Mouse (Mus musculus): ENCODE results near the gene Gm10645.

The Gm10645 gene

DNA sequence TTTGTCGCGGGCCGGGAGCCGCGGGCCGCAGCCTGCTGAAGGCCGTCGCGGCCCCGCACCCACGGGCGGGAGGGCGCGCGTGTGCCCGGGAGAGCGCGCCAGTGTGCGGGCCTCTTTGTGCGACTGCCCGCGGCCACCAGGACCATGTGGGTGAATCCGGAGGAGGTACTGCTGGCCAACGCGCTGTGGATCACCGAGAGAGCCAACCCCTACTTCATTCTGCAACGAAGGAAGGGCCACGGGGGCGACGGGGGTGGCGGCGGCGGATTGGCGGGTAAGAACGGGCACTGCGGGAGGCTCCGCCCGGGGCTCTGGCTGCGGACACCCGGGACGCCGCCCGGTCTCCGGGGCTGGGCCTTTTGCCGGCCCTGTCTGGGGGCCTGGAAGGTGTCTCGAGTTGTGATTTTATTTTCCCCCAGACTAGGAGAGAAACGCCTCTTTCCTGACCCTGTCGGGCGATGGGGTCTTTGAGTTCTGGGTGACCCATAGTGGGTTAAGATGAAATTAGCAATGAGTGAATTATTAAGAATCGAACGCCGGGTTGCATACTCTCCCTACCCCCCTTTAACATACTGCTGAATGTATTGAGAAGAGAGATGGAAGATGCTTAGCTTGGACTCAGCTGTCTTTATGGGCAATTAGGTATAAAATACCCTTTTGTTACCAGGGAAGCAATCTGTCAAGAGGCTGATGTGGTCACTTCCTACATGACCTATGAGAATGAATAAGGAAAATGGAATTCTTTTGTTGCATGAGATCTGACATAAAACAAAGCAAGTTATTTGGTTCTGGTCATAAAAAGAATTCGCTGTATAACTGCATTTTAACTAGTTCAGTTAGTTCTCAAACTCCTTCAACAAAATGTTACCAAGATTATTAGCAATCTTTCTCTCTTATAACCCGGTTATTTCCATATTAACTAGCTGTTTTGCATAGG, at the start of gene Gm10645:
Gene Gm10645 (minus strand): TSS at position 240 of the 937 bp plus-strand sequence.
- peak; percentile 60 for DNase-seq (ENCODE audit: low spot score)

DNA sequence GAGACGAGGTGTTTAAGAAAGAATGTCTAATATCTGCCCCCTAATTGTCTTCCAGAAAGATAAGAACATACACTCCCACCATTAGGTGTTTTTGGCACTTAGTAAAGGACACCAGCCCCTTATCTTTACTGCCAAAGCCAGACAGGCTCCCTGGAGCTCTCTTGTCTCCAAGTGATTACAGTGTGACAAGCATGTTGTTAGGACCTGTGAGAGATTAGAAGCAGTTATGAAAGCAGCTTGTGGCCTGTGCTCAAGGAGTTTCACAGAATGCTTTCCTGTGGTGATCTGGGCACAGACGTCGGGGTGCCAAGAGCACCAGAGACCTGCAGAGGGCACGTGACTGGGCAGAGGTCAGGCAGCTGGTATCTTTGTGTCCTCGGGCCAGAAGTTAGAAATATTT, 49.1 kb upstream of the Gm10645 start:
- no peak for DNase-seq (ENCODE audit: low spot score)

DNA sequence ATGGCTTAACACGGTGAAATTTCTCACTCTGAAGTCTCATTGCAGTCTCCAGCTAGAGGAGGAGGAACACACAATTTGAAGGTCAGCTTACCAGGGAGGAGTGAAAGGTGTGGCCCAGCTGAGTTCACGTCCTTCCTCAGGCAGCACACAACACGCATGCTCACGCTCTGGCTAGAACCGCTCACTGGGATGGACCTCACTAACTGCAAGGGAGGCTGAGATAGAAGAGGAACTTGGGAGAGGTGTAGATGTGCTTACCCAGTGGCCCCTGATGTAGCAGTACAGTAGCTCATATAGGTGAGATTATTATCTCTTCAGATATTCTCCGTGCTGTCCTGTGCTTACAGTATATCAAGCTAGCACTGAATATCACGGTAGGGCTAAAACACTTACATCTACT, 44.7 kb upstream of the Gm10645 start:
- no peak for DNase-seq (ENCODE audit: low spot score)

DNA sequence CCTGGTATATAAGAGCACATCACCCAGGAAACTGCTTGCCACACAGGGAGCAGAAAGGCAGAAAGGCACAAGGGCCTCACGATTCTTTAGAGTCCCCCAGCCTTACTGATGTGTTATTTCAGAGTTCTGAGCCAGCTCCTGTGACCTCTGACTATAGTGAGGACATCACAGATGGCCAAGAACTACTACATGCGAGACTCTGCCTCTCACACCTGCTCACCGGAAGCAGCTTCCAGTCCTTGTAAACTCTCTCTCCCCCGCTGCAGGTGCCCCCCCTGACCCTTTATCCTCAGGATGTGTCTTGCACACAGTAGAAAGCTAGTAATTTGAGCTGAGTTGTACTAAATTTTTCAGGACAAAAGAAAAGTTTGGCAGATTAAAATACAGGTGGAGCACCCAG, 43.6 kb upstream of the Gm10645 start:
- no peak for DNase-seq (ENCODE audit: low spot score)

DNA sequence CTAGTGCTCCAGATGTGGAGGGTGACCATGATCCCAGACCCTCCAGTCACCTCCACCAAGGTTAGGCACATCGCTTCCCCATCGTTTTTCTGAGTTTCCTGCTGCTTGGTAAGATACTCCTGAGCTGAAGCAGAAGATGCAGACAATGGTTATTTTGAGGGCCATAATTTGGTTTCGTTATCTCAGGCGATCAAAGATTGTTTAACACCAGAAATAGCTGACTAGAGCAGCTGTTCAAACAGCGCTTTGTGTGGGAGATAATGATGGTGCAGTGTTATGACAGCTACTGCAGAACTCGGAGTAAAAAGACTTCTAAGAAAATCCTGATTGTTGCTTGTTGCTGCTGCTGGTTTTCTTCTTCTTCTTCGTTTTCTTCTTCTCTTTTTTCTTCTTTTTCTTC, 39.9 kb upstream of the Gm10645 start:
- DNase-seq (ENCODE audit: low spot score), result no peak

DNA sequence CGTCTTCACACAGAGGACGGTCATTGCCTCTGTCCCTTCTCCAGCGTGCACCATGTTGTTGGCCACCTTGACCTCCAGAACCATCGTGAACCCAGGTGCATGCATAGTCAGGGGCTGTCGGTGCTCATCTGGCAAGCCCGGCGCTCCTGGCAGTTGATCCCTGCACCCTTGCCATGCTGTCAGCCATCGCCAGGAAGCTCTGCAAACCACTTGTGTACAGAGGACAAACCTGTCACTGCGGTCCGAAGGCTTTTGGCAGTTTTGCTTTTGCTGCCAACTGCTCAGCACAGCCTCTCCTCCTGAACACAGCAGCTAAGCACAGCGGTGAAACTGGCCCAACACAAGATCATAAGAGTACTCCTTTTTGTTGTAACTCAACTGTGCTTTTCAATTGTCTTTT, 37.0 kb upstream of the Gm10645 start:
- DNase-seq (ENCODE audit: low spot score), result no peak

DNA sequence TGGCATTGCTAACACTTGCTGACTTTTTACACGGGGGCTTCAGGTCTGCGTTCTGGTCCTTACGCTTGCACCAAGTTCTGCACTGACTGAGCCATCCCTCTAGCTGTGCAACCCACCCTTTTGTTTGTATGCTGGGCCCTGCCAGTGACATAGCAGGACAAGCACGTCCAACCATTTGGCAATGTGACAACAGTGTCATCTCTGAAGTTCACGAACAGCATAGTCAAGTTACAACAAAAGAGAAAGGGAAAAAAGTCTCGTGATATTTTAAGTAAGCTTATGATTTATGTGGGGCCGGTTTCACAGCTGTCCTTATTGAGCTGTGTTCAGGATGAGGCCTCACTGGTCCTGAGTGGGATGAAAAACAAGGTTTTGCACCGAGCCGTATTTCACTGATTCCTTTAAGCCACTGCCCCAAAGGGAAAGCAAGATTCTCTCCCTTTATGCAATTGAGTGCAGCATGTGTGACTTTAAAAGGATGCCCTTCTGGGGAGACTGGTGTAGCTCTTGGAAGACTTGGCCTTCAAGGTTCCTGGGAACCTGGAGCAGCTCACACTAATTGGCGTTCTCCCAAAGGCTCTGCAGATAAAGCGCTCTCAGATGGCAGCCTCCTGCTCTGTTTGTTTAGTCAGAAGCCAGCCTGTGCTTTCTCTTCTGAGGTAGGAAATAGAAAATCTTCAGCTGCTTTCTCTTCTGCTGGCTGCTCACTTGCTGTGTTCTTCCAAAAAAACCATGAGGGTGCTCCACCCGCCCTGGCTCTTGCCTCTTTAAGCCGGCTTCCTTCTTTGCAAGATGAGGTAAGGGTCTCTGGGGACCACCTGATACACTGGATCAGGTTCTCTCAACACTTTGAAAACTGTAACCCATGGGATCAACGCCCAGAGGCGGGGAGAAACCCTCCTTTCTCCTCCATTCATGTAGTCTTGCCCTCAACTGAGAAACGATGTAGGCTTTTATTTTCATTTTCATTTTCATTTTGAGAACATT, 34.5 kb upstream of the Gm10645 start:
- peak; percentile 64 for DNase-seq (ENCODE audit: low spot score)

DNA sequence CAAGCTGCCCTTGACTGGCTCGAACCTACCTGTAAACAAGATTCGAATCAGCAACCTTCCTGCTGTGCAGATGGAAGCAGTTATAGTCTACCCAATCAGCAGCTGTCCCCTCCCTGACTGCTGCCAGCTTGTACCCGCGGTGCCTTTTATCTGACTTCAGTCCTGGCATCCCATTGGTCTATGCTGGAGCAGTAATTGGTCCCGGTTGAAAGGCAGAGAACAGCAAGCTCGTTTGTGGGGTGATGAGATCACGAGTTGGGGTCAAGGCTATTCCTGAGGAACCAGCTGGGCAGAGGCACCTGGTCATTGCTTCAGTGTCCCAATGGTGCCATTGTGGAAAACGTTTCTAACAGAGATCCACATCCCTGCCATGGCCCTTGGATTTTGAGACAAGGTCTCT, 33.7 kb upstream of the Gm10645 start:
- no peak for DNase-seq (ENCODE audit: low spot score)

DNA sequence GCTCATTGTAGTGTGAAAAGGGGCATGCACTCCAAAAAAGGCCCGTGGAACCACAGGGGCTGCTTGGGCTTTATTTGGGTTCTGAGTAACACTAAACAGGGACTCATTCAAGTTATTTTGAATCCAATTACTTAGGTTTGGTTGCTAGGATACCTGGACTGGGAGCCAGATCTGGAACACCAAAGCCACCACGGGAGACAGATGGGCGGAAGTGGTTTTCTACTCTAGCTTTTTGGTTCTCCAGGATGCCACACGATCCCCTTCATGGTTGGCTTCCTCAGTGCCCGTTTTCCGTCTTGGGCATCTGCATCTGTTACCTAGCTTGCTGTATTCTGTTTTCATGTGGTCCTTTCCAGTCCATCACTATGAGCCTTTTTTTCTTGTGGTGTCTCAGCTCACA, 30.1 kb upstream of the Gm10645 start:
- no peak for DNase-seq (ENCODE audit: low spot score)

DNA sequence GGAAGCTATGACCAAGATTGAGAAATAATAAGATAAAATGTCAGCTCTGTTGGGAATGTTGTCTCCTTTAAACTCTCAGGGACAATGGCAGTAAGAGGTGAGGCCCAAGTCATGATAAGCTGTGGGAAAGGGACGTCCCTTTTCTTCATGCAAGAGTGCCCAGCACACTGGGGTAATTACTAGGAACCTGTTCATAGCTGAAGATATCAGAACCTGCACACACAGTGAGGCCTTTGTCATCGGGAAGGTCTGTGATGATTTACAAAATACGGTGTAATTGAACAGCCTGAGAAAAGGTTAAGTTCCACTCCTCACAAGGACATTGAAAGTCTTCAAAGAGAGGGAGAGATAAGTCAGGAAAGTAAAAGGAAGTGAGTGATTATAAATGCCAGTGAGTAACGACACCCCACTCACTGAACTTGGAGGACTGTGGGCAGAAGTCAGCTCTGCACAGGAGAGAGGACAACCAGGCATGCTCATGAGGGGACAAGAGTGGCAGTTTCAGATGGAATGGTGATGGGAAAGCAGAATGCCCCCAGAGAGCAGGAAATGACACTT, 23.6 kb upstream of the Gm10645 start:
- DNase-seq (ENCODE audit: low spot score), result no peak

DNA sequence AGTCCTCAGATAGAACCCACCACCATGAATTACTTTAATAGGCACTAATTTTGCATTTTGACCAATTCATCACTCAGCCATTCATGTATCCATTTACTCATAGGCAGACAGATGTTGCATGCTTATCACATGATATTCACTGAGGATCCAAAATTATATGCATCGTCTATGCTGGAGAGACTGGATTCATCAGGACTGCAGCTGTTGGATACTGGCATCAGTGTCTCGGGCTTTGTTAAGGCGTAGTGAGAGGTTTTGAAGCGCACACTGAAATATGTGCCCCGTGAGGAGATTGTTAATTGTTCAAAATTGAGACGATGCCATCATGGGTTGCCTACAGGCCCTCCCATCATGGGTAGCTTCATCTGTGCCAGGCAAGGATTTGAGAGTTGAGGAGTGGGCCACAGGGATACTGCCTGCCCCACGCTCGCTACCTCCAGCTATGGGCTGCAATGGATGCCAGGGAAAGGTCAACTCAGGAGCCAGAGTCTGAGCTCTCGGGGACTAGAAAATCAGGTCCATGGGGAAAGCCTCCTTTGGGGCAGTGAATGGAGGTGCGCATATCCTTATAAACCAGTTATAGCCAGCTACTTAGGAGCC, 21.5 kb upstream of the Gm10645 start:
- DNase-seq (ENCODE audit: low spot score), result no peak

DNA sequence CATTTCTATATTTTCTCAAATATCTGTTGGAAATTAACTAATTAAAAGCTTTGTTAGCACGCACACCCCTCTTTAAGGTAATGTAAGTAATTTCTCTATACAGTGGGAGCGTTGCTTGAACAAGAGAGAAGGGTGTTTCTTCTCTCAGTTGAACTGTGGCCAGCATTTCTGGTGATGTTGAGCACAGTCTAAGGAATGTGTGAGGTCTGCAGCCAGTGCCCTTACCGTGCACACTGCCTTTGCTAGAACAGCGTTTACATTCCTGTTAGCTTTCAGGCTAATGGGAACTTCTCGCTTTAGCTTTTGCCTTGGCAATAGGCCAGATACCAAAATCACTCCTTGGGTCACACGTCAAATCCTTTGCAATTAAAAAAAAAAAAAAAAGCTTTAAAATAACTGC, 20.4 kb upstream of the Gm10645 start:
- DNase-seq (ENCODE audit: low spot score), result peak; percentile 33

DNA sequence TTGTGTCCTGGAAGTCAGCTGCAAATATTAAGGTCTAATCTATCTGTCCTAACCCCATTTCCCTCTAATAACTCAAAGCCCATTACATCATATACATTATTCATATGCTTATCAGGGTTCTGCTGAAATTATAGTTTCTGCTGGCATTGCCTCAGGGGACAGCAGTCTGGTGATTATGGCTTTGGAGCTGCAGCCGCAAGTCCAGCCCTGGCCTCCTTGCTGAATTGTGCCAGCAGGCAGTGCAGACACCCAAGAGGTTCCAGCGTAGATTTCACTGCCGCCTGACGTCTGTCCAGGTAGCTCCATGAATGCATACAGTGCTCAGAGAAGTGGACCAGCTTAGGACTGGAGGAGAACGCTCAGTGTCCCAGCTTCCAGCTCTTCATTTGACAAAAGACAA, 16.8 kb upstream of the Gm10645 start:
- no peak for DNase-seq (ENCODE audit: low spot score)

DNA sequence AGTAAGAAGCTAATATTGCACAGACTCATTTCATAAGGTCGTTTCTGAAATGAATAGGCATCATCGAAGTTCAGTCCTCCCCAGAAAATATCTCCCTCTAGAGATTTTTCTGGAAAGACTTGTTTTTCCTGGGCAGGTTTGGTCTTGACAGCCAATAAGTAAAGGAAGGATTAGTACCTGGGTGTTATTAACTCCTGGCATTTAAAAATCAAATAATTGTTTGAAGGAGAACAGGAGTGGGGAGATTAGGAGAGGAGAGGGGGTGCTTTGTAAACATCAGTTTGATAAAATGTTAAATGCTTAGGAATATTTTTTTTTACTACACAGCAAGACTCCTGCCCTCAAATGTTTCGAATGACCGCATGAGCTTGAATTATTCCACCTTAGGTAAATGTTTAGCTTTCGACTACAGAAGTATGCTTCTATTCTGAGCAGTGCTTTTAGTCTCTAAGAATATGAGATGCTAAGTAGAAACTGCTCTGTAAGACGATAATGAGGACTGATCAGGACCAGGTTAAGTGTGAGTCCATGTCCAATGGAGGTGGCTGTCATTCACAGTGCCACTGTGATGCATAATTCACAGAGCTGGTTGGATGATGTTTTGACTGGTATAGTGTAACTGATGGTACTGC, 16.0 kb upstream of the Gm10645 start:
- no peak for DNase-seq (ENCODE audit: low spot score)

DNA sequence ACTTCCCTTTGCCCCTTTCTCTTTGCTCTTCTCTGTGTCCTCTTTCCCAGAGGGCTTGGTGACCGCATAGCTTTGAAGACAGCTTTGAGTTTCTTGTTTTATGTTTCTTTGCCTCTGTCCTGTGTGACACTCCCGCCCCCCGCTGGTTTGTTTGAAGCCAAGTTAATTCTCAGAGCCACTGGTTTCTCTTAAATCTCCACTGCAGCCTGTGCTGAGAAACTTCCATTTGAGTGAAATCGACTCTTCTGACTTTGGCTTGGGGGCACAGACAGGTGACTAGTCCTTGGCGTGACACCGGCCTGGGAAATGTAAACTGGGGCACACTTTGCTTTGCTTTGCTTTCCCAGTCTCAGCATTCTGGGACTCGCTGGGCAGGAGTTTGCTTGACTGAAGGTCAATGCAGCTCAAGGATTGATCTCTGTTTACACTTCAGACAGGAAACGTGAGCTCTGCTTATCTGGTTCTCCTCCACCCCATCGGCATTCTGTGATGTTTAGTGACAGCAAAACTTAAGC, 12.3 kb upstream of the Gm10645 start:
- DNase-seq (ENCODE audit: low spot score), result peak; percentile 58

DNA sequence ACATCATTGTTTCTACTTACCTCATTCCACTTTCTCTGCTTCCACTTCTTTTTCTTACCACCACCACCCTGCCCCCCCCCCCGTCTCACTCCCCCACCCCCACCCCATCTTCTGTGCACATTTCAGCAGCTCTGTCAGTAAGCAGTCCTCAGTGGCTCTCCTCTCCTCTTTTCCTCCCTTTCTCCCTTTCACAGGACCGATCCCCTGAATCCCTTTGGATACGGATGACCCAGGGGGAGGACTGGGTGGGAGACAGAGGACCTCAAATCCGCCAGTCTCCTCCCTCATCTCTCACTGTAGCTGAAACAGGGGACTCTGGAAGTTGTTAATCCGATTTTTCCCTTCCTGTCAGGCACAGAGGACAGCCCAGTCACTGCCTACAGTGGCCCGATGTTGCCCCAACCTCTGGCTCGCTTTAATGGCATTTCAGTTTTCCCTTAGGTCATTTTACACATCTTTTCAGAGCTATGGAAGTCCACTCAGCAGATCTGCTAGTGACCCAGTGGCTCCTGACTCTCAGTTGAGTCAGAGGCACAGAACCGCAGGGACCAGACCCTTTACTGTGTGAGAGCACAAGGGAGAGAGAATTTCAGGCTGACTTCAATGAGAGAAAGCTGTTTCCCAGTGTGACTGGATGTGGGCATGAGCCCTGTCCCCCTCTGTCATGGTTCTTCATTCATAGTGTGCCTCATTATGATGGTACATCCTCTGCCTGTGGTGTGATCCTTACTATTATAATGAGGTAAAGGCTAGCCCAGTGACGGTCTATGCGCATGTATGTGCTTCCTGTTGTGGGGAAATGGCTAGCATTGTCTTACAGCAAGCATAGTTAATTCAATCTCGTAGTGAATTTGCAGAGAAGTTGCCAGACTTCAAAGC, 11.6 kb upstream of the Gm10645 start:
- no peak for DNase-seq (ENCODE audit: low spot score)

DNA sequence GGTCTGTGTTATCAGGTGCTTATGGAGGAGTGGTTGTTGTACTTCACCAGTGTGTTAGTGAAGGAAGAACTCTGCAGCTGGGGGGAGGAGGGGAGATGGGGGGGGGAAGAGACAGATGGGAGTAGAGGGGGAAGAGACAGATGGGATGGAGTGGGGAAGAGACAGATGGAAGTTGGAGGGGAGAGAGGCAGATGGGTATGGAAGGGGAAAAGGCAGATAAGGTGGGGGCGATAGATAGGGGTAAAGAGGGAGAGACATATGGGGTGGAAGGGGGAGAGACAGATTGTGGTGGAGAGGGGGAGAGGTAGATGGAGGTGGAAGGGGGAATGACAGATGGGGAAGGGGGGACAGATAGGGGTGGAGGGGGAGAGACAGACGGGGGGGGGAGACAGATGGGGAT, 10.8 kb upstream of the Gm10645 start:
- no peak for DNase-seq (ENCODE audit: low spot score)

DNA sequence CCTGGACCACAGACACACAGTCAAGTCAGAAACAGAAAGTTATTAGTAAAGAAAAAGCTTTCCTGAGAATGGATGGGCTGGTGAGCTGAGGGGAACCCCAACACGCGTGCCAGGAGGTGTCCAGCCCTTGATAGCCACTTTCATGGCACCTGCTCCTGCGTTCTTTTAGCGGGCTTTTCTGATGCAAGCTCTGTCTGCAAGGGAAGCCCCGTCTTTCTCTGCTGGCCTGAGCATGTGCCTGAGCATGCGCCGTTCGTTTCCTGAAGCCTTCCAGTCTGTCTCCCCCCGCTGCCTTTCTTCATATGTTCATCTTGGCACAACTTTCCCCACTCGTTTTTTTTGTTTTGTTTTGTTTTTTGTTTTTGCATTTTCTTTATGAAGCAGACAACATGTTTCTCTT, 9.7 kb upstream of the Gm10645 start:
- no peak for DNase-seq (ENCODE audit: low spot score)

DNA sequence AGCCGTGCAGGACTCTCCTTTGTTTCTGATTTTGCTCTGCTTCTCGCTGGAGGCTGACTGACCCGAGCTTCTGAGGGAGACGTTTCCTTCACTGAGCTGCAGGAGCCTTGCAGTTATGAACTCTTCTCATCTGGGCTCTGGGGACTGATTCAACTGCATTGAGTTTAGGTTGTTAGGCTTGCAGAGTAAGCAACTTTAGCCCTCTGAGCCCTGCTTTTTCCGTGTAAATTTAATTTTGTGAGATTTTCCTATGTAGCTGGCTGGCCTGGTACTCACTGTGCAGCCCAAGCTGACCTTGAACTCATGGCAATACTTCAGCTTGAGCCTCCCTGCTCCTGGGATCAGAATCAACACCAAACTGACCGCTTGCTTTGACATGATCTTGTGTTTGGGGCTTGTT, 4.9 kb upstream of the Gm10645 start:
- no peak for DNase-seq (ENCODE audit: low spot score)

DNA sequence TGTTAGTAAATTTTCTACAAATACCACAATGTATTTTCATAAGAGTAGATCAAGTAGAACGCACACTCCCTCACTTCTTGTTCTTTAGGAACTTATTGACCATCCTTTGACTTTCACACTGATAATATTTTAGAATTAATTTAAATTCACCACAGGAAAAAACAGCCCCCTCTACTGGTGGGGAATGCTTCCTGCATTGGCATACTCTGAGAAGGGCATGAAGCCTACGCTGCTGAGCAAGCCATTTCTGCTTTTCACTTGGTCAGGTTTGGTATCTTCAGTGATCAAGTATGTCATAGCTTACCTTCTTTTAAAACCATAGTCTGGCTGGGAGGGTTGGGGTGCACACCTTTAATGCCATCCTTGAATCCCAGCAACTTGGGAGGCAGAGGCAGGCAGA, 3.7 kb upstream of the Gm10645 start:
- DNase-seq (ENCODE audit: low spot score), result peak; percentile 34

Measured in urinary bladder, postnatal 14 days (tissue).